Mouse (Mus musculus): ENCODE data around the gene Clec12a. TPM values are rescaled to one million over a fixed set of nuclear protein-coding genes. Genes with fewer than 3 reads are reported as not detected.
"Not testable (repeated sequence)": the region's sequence is repeated elsewhere in the genome, so short reads cannot be mapped to it uniquely, and the experiment has no call there.

Gene Clec12a
- 0.80 and 0.87 TPM in 2 replicates for polyA plus RNA-seq (2015; fragmentation: Nextera tagmentation; extraction: Ambion mirVana)

- H3K4me3 ChIP-seq (replicated peaks); H3K36me3 ChIP-seq; H3K27ac ChIP-seq; H3K9me3 ChIP-seq; H3K9ac ChIP-seq; H3K4me2 ChIP-seq (replicated peaks); H3K4me1 ChIP-seq (replicated peaks); H3K27me3 ChIP-seq (replicated peaks); ATAC-seq: not testable (repeated sequence)
- 83% methylated on average over 4 of the region's 4 CpGs for WGBS
These were observed at the start of gene Clec12a for GRCm38 (mm10) chr6:129342391-129342790. Clec12a (plus strand) TSS chr6:129342691.

- H3K4me3 ChIP-seq (replicated peaks): no peak overlapping the region
- H3K9me3 ChIP-seq: no peaks in the 10 kb centered on the region
- no peak overlapping the region for H3K4me2 ChIP-seq (replicated peaks)
- no peaks in the 10 kb centered on the region for H3K27me3 ChIP-seq (replicated peaks)
- no peak for ATAC-seq
- no peaks in the 10 kb centered on the region for H3K36me3 ChIP-seq
- H3K4me1 ChIP-seq (replicated peaks): no peaks in the 10 kb centered on the region
- 62% methylated on average over 1 of the region's 1 CpGs for WGBS
- no peak overlapping the region for H3K27ac ChIP-seq
- no peak overlapping the region for H3K9ac ChIP-seq
These were observed 38.3 kb upstream of the Clec12a start for GRCm38 (mm10) chr6:129304180-129304579.

GRCm38 (mm10) chr6:129312499-129312898 lies 30.0 kb upstream of the Clec12a start:
- WGBS: 77% methylated on average over 3 of the region's 3 CpGs
- H3K27ac ChIP-seq: no peak overlapping the region
- H3K9ac ChIP-seq: no peak overlapping the region
- no peak overlapping the region for H3K4me2 ChIP-seq (replicated peaks)
- no peak for ATAC-seq
- no peaks in the 10 kb centered on the region for H3K36me3 ChIP-seq
- H3K27me3 ChIP-seq (replicated peaks): no peaks in the 10 kb centered on the region
- H3K9me3 ChIP-seq: no peaks in the 10 kb centered on the region
- H3K4me3 ChIP-seq (replicated peaks): no peak overlapping the region
- H3K4me1 ChIP-seq (replicated peaks): no peaks in the 10 kb centered on the region

GRCm38 (mm10) chr6:129314655-129315168 lies 27.8 kb upstream of the Clec12a start:
- H3K27me3 ChIP-seq (replicated peaks): no peaks in the 10 kb centered on the region
- no peak overlapping the region for H3K4me2 ChIP-seq (replicated peaks)
- ATAC-seq: no peak
- H3K9ac ChIP-seq: no peak overlapping the region
- H3K36me3 ChIP-seq: no peaks in the 10 kb centered on the region
- no peaks in the 10 kb centered on the region for H3K9me3 ChIP-seq
- no peaks in the 10 kb centered on the region for H3K4me1 ChIP-seq (replicated peaks)
- H3K27ac ChIP-seq: no peak overlapping the region
- 81% methylated on average over 3 of the region's 3 CpGs for WGBS
- no peak overlapping the region for H3K4me3 ChIP-seq (replicated peaks)

GRCm38 (mm10) chr6:129315698-129316097 lies 26.8 kb upstream of the Clec12a start:
- 72% methylated on average over 1 of the region's 1 CpGs for WGBS
- no peak overlapping the region for H3K9ac ChIP-seq
- H3K9me3 ChIP-seq: no peaks in the 10 kb centered on the region
- H3K27ac ChIP-seq: no peak overlapping the region
- no peaks in the 10 kb centered on the region for H3K4me1 ChIP-seq (replicated peaks)
- no peaks in the 10 kb centered on the region for H3K36me3 ChIP-seq
- no peak overlapping the region for H3K4me2 ChIP-seq (replicated peaks)
- no peak for ATAC-seq
- no peaks in the 10 kb centered on the region for H3K27me3 ChIP-seq (replicated peaks)
- H3K4me3 ChIP-seq (replicated peaks): no peak overlapping the region

GRCm38 (mm10) chr6:129316463-129316862 lies 26.0 kb upstream of the Clec12a start:
- no peak for ATAC-seq
- 69% methylated on average over 2 of the region's 2 CpGs for WGBS

GRCm38 (mm10) chr6:129318395-129318794 lies 24.1 kb upstream of the Clec12a start:
- H3K4me2 ChIP-seq (replicated peaks): no peak overlapping the region
- H3K9me3 ChIP-seq: no peaks in the 10 kb centered on the region
- ATAC-seq: no peak
- no peaks in the 10 kb centered on the region for H3K4me1 ChIP-seq (replicated peaks)
- no peaks in the 10 kb centered on the region for H3K36me3 ChIP-seq
- WGBS: 45% methylated on average over 1 of the region's 1 CpGs
- no peak overlapping the region for H3K9ac ChIP-seq
- H3K27ac ChIP-seq: no peak overlapping the region
- no peak overlapping the region for H3K4me3 ChIP-seq (replicated peaks)
- H3K27me3 ChIP-seq (replicated peaks): no peaks in the 10 kb centered on the region

More at GRCm38 (mm10) chr6:129316463-129316862, 26.0 kb upstream of the Clec12a start:
- no peaks in the 10 kb centered on the region for H3K4me1 ChIP-seq (replicated peaks)
- H3K27ac ChIP-seq: no peak overlapping the region
- no peak overlapping the region for H3K4me3 ChIP-seq (replicated peaks)
- no peaks in the 10 kb centered on the region for H3K9me3 ChIP-seq
- H3K9ac ChIP-seq: no peak overlapping the region
- no peaks in the 10 kb centered on the region for H3K27me3 ChIP-seq (replicated peaks)
- H3K4me2 ChIP-seq (replicated peaks): no peak overlapping the region
- no peaks in the 10 kb centered on the region for H3K36me3 ChIP-seq

- Histone ChIP-seq H3K9me3 (no peaks in the 10 kb centered on the region), H3K4me2 (replicated peaks) (no peak overlapping the region), H3K36me3 (no peaks in the 10 kb centered on the region), H3K27me3 (replicated peaks) (no peaks in the 10 kb centered on the region), H3K27ac (no peak overlapping the region), H3K9ac (no peak overlapping the region), H3K4me1 (replicated peaks) (no peaks in the 10 kb centered on the region), H3K4me3 (replicated peaks) (no peak overlapping the region)
- 60% methylated on average over 4 of the region's 4 CpGs for WGBS
- ATAC-seq: peak; percentile 78
These were observed 23.2 kb upstream of the Clec12a start for GRCm38 (mm10) chr6:129319331-129319730.

GRCm38 (mm10) chr6:129326016-129326415 lies 16.5 kb upstream of the Clec12a start:
- 79% methylated on average over 1 of the region's 1 CpGs for WGBS
- H3K9ac ChIP-seq: no peak overlapping the region
- no peak for ATAC-seq

GRCm38 (mm10) chr6:129326568-129327150 lies 15.8 kb upstream of the Clec12a start:
- no peak for ATAC-seq
- H3K27me3 ChIP-seq (replicated peaks): no peaks in the 10 kb centered on the region
- no peak overlapping the region for H3K4me3 ChIP-seq (replicated peaks)
- H3K4me2 ChIP-seq (replicated peaks): no peak overlapping the region
- H3K9ac ChIP-seq: no peak overlapping the region
- no peak overlapping the region for H3K27ac ChIP-seq
- WGBS: 58% methylated on average over 13 of the region's 13 CpGs
- H3K9me3 ChIP-seq: no peaks in the 10 kb centered on the region
- H3K4me1 ChIP-seq (replicated peaks): no peaks in the 10 kb centered on the region
- H3K36me3 ChIP-seq: no peaks in the 10 kb centered on the region

More at GRCm38 (mm10) chr6:129326016-129326415, 16.5 kb upstream of the Clec12a start:
- no peaks in the 10 kb centered on the region for H3K9me3 ChIP-seq
- H3K36me3 ChIP-seq: no peaks in the 10 kb centered on the region
- no peaks in the 10 kb centered on the region for H3K4me1 ChIP-seq (replicated peaks)
- H3K27me3 ChIP-seq (replicated peaks): no peaks in the 10 kb centered on the region
- no peak overlapping the region for H3K27ac ChIP-seq
- H3K4me2 ChIP-seq (replicated peaks): no peak overlapping the region
- H3K4me3 ChIP-seq (replicated peaks): no peak overlapping the region

- 49% methylated on average over 11 of the region's 11 CpGs for WGBS
- Histone ChIP-seq H3K9ac (no peak within 1 kb of the TSS), H3K9me3 (no peaks in the 10 kb centered on the region), H3K27me3 (replicated peaks) (no peaks in the 10 kb centered on the region), H3K27ac (no peak within 1 kb of the TSS), H3K4me1 (replicated peaks) (no peaks in the 10 kb centered on the region), H3K4me2 (replicated peaks) (no peak within 1 kb of the TSS), H3K4me3 (replicated peaks) (no peak within 1 kb of the TSS), H3K36me3 (no peaks in the 10 kb centered on the region)
- no peak for ATAC-seq
These were observed 10.9 kb upstream of the Clec12a start, which contains the start of gene 4922502D21Rik for GRCm38 (mm10) chr6:129331610-129332009. 4922502D21Rik (minus strand) TSS chr6:129331796.

- Histone ChIP-seq H3K27ac (no peak overlapping the region), H3K27me3 (replicated peaks) (no peaks in the 10 kb centered on the region), H3K4me1 (replicated peaks) (no peaks in the 10 kb centered on the region), H3K4me2 (replicated peaks) (no peak overlapping the region), H3K4me3 (replicated peaks) (no peak overlapping the region), H3K36me3 (no peaks in the 10 kb centered on the region), H3K9ac (no peak overlapping the region), H3K9me3 (no peaks in the 10 kb centered on the region)
- 36% methylated on average over 11 of the region's 11 CpGs for WGBS
- peak; percentile 82 for ATAC-seq
These were observed 8.8 kb upstream of the Clec12a start for GRCm38 (mm10) chr6:129333674-129334078.

- Histone ChIP-seq H3K4me1 (replicated peaks) (no peaks in the 10 kb centered on the region), H3K27me3 (replicated peaks) (no peaks in the 10 kb centered on the region), H3K9ac (no peak overlapping the region), H3K36me3 (no peaks in the 10 kb centered on the region), H3K4me2 (replicated peaks) (no peak overlapping the region), H3K27ac (no peak overlapping the region), H3K9me3 (no peaks in the 10 kb centered on the region), H3K4me3 (replicated peaks) (no peak overlapping the region)
- 72% methylated on average over 1 of the region's 1 CpGs for WGBS
- no peak for ATAC-seq
These were observed 4.7 kb upstream of the Clec12a start for GRCm38 (mm10) chr6:129337751-129338150.

All from intestine, embryonic 15.5 days (tissue).